Mouse (Mus musculus): ENCODE measurements around the gene Rab3gap2. TPM values are rescaled to one million over a fixed set of nuclear protein-coding genes. Genes with fewer than 3 reads are reported as not detected.

Rab3gap2 gene
- polyA plus RNA-seq, 1 experiment from 2014 or later = 16.6 TPM

DNA sequence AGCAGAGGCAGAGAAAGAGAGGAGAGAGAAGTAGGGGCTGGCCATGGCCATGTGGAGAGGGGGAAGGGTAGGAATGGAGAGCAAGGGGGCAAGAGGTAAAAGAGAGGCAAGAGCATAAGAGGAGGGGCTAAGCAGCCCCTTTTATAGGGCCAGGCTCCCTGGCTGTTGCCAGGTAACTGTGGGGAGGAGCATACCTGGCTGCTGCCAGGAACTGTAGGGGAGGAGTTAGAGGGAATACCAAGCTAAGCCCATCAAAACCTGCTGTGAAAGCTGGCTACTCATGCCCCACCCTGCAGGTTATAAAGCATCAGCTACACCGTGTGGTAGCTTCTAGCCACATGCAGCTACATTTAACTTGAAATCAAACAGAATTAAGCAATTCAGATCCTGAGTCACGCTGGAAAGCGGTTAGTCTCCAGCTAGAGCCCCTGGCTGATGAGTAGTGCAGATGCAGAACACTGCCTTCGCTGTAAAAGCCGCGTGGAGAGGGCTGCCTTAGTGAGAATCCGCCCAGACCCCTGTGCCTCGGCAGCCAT is 5.8 kb downstream of the Rab3gap2 start:
- H3K9ac ChIP-seq (ENCODE audit: low read length) = no peak overlapping the region
- H3K27ac ChIP-seq (ENCODE audit: low read length) = no peak overlapping the region
- no peak overlapping the region for H3K4me3 ChIP-seq (ENCODE audit: low read length)
- peaks cover 8% of the 10 kb centered on the region for H3K4me1 ChIP-seq (ENCODE audit: control insufficient read depth, insufficient read depth, low read length)
- WGBS = 53% methylated on average over 8 of the region's 8 CpGs
- H3K27me3 ChIP-seq (ENCODE audit: control insufficient read depth, insufficient read depth, low read length) = no peaks in the 10 kb centered on the region
- no peaks in the 10 kb centered on the region for H3K9me3 ChIP-seq (replicated peaks; ENCODE audit: control insufficient read depth, low read length)
- no peak for ATAC-seq (replicated peaks; ENCODE audit: extremely low read depth, insufficient read depth, low FRiP score)
- H3K36me3 ChIP-seq (ENCODE audit: control insufficient read depth, insufficient read depth) = peaks cover 6% of the 10 kb centered on the region; the same call in 1 of the 2 replicates
- H3K4me2 ChIP-seq (ENCODE audit: low read depth, low read length) = no peak overlapping the region

DNA sequence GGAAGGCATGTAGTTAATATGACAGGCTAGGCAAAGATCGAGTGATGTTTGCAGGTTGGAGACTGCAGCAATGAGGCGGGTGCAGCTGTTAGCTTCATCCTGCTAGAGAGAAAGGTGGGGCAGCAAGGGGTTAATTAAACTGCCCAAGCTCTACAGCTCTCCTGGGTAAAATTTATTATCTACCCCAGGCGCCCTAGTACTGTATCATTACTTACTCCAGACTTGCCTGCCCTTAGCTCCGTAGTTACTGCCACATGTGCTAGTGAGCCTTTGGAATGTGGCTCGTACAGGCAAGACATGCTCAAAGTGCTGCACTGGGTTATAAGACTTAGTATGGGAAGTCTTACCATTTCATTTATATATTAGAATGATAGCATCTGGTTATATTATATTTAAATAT is 12.4 kb downstream of the Rab3gap2 start:
- Histone ChIP-seq H3K27me3 (ENCODE audit: control insufficient read depth, insufficient read depth, low read length) (no peaks in the 10 kb centered on the region), H3K4me3 (ENCODE audit: low read length) (no peak overlapping the region), H3K4me2 (ENCODE audit: low read depth, low read length) (no peak overlapping the region), H3K27ac (ENCODE audit: low read length) (no peak overlapping the region), H3K4me1 (ENCODE audit: control insufficient read depth, insufficient read depth, low read length) (no peaks in the 10 kb centered on the region), H3K36me3 (ENCODE audit: control insufficient read depth, insufficient read depth) (peaks cover 2% of the 10 kb centered on the region; the same call in 1 of the 2 replicates), H3K9me3 (replicated peaks; ENCODE audit: control insufficient read depth, low read length) (no peaks in the 10 kb centered on the region), H3K9ac (ENCODE audit: low read length) (no peak overlapping the region)
- ATAC-seq (replicated peaks; ENCODE audit: extremely low read depth, insufficient read depth, low FRiP score) = no peak
- 53% methylated on average over 5 of the region's 5 CpGs for WGBS

DNA sequence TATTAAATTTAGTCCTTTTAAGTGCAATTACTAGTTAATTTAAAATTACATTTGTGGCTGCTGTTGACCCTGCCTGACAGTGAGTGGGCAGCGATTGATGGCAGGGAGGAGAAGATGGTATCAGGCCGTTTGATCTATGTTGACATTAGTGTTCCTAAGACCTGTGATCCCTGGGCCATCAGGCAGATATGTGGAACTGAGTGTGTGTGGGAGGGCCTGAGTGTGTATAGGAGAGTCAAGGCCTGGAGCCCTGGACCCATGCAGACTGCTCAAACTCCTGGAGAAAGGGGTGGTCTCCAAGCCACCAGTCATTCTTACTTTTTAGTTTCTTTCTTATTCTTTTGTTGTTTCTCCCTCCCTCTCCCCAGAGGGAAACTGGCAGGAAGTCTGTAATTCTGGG is 12.8 kb downstream of the Rab3gap2 start:
- no peaks in the 10 kb centered on the region for H3K4me1 ChIP-seq (ENCODE audit: control insufficient read depth, insufficient read depth, low read length)
- H3K9me3 ChIP-seq (replicated peaks; ENCODE audit: control insufficient read depth, low read length) = no peaks in the 10 kb centered on the region
- WGBS = 49% methylated on average over 2 of the region's 2 CpGs
- H3K27me3 ChIP-seq (ENCODE audit: control insufficient read depth, insufficient read depth, low read length) = no peaks in the 10 kb centered on the region
- no peak overlapping the region for H3K4me2 ChIP-seq (ENCODE audit: low read depth, low read length)
- no peak overlapping the region for H3K4me3 ChIP-seq (ENCODE audit: low read length)
- peaks cover 3% of the 10 kb centered on the region; the same call in 1 of the 2 replicates for H3K36me3 ChIP-seq (ENCODE audit: control insufficient read depth, insufficient read depth)
- no peak overlapping the region for H3K9ac ChIP-seq (ENCODE audit: low read length)
- H3K27ac ChIP-seq (ENCODE audit: low read length) = no peak overlapping the region
- no peak for ATAC-seq (replicated peaks; ENCODE audit: extremely low read depth, insufficient read depth, low FRiP score)

DNA sequence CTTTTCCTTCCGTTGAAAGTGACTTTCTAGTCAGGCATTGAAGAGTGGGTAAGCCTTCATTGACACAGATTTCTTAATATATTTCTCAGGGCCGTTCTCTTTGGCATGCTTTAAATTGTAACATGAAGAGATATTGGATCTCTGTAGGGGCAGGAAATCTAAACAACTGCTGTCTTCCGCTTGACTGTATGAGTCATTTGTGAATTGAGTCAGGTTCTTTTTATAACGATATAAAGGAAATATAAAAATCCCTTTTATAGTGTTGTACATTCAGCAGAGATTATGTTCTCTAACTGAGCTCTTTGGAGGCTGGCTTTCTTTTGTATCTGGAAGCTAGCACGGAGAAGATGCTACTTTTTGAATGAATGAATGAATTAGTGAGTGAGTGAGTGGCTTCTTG is 14.0 kb downstream of the Rab3gap2 start:
- Histone ChIP-seq H3K9me3 (replicated peaks; ENCODE audit: control insufficient read depth, low read length) (no peaks in the 10 kb centered on the region), H3K9ac (ENCODE audit: low read length) (no peak overlapping the region), H3K36me3 (ENCODE audit: control insufficient read depth, insufficient read depth) (peaks cover 3% of the 10 kb centered on the region; the same call in 1 of the 2 replicates), H3K4me3 (ENCODE audit: low read length) (no peak overlapping the region), H3K4me2 (ENCODE audit: low read depth, low read length) (no peak overlapping the region), H3K27ac (ENCODE audit: low read length) (peak overlapping the region; percentile 53; the same call in 1 of the 2 replicates), H3K27me3 (ENCODE audit: control insufficient read depth, insufficient read depth, low read length) (no peaks in the 10 kb centered on the region), H3K4me1 (ENCODE audit: control insufficient read depth, insufficient read depth, low read length) (no peaks in the 10 kb centered on the region)
- no peak for ATAC-seq (replicated peaks; ENCODE audit: extremely low read depth, insufficient read depth, low FRiP score)
- WGBS = 64% methylated on average over 5 of the region's 5 CpGs

DNA sequence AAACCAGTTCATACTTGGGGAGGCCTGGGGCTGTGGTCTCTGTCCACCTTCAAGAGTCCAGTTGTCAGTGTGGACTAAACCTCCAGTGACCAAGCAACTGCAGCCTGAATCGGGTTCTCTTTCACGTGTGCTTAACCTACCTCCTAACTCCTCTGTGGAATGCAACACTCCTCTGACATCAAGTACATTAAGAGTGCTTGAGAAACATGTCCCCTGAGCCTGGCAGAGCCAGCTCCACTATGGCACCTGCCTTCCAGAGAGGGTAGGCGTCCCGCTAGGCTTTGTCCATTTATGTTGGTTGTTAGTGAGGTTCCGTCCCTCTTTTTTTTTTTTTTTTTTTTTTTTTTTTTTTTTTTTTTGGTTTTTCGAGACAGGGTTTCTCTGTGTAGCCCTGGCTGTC is 23.0 kb downstream of the Rab3gap2 start:
- WGBS = 91% methylated on average over 6 of the region's 6 CpGs
- H3K9ac ChIP-seq (ENCODE audit: low read length) = no peak overlapping the region
- H3K4me1 ChIP-seq (ENCODE audit: control insufficient read depth, insufficient read depth, low read length) = peaks cover 5% of the 10 kb centered on the region
- H3K9me3 ChIP-seq (replicated peaks; ENCODE audit: control insufficient read depth, low read length) = no peaks in the 10 kb centered on the region
- H3K36me3 ChIP-seq (ENCODE audit: control insufficient read depth, insufficient read depth) = peaks cover 12% of the 10 kb centered on the region
- H3K27me3 ChIP-seq (ENCODE audit: control insufficient read depth, insufficient read depth, low read length) = no peaks in the 10 kb centered on the region
- H3K4me2 ChIP-seq (ENCODE audit: low read depth, low read length) = no peak overlapping the region
- H3K27ac ChIP-seq (ENCODE audit: low read length) = no peak overlapping the region
- ATAC-seq (replicated peaks; ENCODE audit: extremely low read depth, insufficient read depth, low FRiP score) = no peak
- no peak overlapping the region for H3K4me3 ChIP-seq (ENCODE audit: low read length)

DNA sequence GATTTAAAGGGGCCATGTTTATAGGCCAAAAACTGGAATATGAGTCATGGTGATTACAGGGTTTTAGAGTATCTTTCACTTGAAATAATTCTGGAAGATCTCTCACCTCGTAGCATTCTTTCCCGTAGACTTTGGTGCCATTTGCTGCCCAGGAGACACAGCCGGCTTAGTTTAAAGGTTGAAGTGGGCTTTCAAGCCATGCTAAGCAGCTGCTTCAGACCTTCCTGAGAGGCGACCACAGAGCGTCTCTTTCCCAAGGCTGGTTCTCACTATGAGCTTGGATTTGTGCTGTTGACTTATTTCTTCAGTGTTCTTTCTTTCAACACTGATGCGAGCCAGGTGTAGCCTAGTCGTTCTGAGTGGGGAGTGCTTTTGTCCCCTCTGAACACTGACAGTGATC is 23.8 kb downstream of the Rab3gap2 start:
- H3K27ac ChIP-seq (ENCODE audit: low read length) = no peak overlapping the region
- ATAC-seq (replicated peaks; ENCODE audit: extremely low read depth, insufficient read depth, low FRiP score) = no peak
- no peaks in the 10 kb centered on the region for H3K27me3 ChIP-seq (ENCODE audit: control insufficient read depth, insufficient read depth, low read length)
- peaks cover 12% of the 10 kb centered on the region for H3K36me3 ChIP-seq (ENCODE audit: control insufficient read depth, insufficient read depth)
- H3K4me3 ChIP-seq (ENCODE audit: low read length) = no peak overlapping the region
- H3K4me1 ChIP-seq (ENCODE audit: control insufficient read depth, insufficient read depth, low read length) = peaks cover 5% of the 10 kb centered on the region
- H3K9me3 ChIP-seq (replicated peaks; ENCODE audit: control insufficient read depth, low read length) = no peaks in the 10 kb centered on the region
- no peak overlapping the region for H3K9ac ChIP-seq (ENCODE audit: low read length)
- 83% methylated on average over 7 of the region's 7 CpGs for WGBS
- H3K4me2 ChIP-seq (ENCODE audit: low read depth, low read length) = no peak overlapping the region

DNA sequence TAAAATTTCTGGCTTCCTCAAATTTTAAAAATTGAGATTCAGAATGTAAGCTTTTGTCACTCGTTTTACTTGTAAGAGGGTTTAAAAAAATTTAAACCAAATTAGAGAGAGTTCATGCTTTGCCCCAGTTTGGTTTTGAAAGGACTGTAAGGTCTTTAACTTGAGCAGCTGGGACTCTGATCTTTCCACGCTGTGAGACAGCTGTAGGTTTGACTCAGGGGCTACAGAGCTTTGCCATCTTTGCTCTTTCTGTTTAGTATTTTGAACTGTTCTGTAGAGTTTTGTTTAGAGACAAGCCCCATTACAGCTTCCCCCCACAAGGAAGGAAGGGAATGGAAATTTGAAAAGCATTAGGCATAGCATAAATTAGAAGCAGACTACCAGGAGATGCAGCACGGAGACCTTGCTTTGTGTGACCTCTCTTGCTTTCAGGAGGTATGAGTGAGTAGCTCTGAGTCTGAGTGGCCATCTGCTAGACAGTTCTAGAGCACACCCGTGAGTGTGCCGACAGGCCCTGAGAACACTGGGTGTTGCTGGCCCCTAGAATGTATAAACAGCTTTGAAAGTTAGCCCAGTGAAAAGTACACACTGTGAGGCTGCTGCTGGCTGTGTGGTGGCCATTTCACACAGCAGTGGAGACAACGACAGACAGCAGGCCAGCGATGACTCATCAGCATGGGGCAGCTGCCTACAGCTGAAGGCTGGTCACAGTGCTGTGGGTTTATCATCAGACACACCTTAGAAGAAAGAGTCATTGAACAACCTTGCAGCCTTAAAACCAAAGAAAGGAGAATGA is 25.7 kb downstream of the Rab3gap2 start:
- WGBS = 47% methylated on average over 7 of the region's 7 CpGs
- no peak for ATAC-seq (replicated peaks; ENCODE audit: extremely low read depth, insufficient read depth, low FRiP score)
- H3K36me3 ChIP-seq (ENCODE audit: control insufficient read depth, insufficient read depth) = peaks cover 10% of the 10 kb centered on the region
- H3K4me3 ChIP-seq (ENCODE audit: low read length) = no peak overlapping the region
- H3K27me3 ChIP-seq (ENCODE audit: control insufficient read depth, insufficient read depth, low read length) = no peaks in the 10 kb centered on the region
- H3K9ac ChIP-seq (ENCODE audit: low read length) = no peak overlapping the region
- H3K9me3 ChIP-seq (replicated peaks; ENCODE audit: control insufficient read depth, low read length) = no peaks in the 10 kb centered on the region
- no peak overlapping the region for H3K4me2 ChIP-seq (ENCODE audit: low read depth, low read length)
- 0 out of 2 replicates have a peak overlapping the region, but pooled peaks have one; percentile 37 for H3K27ac ChIP-seq (ENCODE audit: low read length)
- peaks cover 5% of the 10 kb centered on the region for H3K4me1 ChIP-seq (ENCODE audit: control insufficient read depth, insufficient read depth, low read length)

DNA sequence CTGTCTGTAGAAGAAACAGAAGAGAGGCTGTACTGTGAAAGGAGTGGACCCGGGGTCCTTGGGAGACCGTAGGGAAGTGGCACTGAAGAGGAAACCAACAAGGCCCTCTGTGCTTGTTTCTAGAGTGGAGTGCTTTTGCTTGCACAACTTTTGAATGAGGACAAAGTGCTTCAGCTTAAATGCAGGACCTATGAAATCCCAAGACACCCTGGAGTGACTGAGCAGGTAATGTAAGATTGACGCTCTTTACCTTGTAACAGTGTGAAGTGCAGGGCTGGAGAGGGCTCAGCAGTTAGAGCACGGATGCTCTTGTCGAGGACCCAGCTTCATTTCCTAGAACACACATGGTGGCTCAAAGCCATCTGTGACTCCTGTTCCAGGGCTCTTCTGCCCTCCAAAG is 31.9 kb downstream of the Rab3gap2 start:
- 96% methylated on average over 5 of the region's 5 CpGs for WGBS
- Histone ChIP-seq H3K9ac (ENCODE audit: low read length) (no peak overlapping the region), H3K27me3 (ENCODE audit: control insufficient read depth, insufficient read depth, low read length) (no peaks in the 10 kb centered on the region), H3K4me1 (ENCODE audit: control insufficient read depth, insufficient read depth, low read length) (no peaks in the 10 kb centered on the region), H3K27ac (ENCODE audit: low read length) (no peak overlapping the region), H3K36me3 (ENCODE audit: control insufficient read depth, insufficient read depth) (peaks cover 36% of the 10 kb centered on the region), H3K4me2 (ENCODE audit: low read depth, low read length) (no peak overlapping the region), H3K4me3 (ENCODE audit: low read length) (no peak overlapping the region), H3K9me3 (replicated peaks; ENCODE audit: control insufficient read depth, low read length) (no peaks in the 10 kb centered on the region)
- no peak for ATAC-seq (replicated peaks; ENCODE audit: extremely low read depth, insufficient read depth, low FRiP score)

DNA sequence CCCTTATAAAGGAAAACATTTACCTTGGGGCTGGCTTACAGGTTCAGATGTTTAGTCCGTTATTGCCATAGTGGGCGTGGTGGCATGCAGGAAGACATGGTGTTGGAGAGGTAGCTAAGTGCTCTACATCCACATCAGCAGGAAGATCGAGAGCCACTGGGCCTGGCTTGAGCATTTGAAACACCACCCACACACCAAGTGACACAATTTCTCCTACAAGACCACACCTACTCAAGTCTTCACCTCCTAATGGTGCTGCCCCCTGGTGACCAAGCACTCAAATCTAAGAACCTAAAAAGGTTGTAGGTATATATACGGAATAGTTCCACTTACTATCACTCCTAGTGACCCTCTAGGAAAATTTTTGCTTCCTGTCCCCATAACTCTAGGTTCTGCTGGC is 32.6 kb downstream of the Rab3gap2 start:
- Histone ChIP-seq H3K27me3 (ENCODE audit: control insufficient read depth, insufficient read depth, low read length) (no peaks in the 10 kb centered on the region), H3K4me1 (ENCODE audit: control insufficient read depth, insufficient read depth, low read length) (no peaks in the 10 kb centered on the region), H3K4me3 (ENCODE audit: low read length) (no peak overlapping the region), H3K36me3 (ENCODE audit: control insufficient read depth, insufficient read depth) (peaks cover 42% of the 10 kb centered on the region), H3K9me3 (replicated peaks; ENCODE audit: control insufficient read depth, low read length) (no peaks in the 10 kb centered on the region), H3K27ac (ENCODE audit: low read length) (no peak overlapping the region), H3K4me2 (ENCODE audit: low read depth, low read length) (no peak overlapping the region), H3K9ac (ENCODE audit: low read length) (no peak overlapping the region)
- 83% methylated on average over 4 of the region's 4 CpGs for WGBS
- no peak for ATAC-seq (replicated peaks; ENCODE audit: extremely low read depth, insufficient read depth, low FRiP score)

Measured in heart, embryonic 16.5 days (tissue).